Mouse (Mus musculus) gastrocnemius, adult 2 months (tissue): ENCODE measurements at regions not wholly inside any gene's neighbourhood (a gene's known extent, or its start where the extent isn't known, plus 50 kb on each side); places are given as distances from the start of the nearest gene placed in this dataset.

ENCODE experiments used
- DNase-seq: peaks from one replicate; pipeline ENCODE4 v3.0.0; 2022
- H3K27ac ChIP-seq: fragments of 200-600 bp; 2 replicates; pipeline ENCODE4 v1.8.1; 2022; ENCODE audit warnings: mild to moderate bottlenecking
- H3K4me3 ChIP-seq: fragments of 200-600 bp; 2 replicates; pipeline ENCODE4 v1.8.1; 2022; ENCODE audit warnings: mild to moderate bottlenecking, moderate library complexity
- CTCF ChIP-seq: fragments of 200-600 bp; IDR thresholded peaks from 2 replicates; pipeline ENCODE4 v1.8.1; 2022; ENCODE audit warnings: antibody characterized with exemption, mild to moderate bottlenecking, moderate library complexity
- intact Hi-C: fragments of 180-260 bp; cut with DNase I; formaldehyde crosslinking; loops from one replicate; pipeline ENCODE4 v1.15.1; 2025

DNA sequence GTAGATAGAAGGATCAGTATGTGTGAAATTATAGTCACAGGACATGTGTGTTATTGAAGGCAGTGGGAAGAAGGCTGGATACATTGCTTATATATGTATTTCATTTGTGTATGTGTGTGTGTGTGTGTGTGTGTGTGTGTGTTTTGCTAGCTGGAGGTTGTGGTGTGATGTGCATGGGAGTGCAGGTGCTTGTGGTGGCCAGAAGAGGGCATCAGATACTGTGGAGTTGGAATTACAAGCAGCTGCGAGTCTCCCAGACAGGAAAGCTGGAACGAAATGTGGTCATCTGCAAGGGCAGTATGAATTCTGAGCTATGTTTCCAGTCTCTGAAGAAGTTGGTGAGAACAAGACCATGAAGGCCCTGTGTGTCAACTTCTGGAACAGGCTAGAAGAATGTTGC is 145.1 kb downstream of the Tmem38b start:
- intact Hi-C loops: no loop called here
- H3K4me3 ChIP-seq: no peak overlapping the region
- no peak for TF ChIP-seq CTCF
- no peak overlapping the region for H3K27ac ChIP-seq
- DNase-seq: no peak

DNA sequence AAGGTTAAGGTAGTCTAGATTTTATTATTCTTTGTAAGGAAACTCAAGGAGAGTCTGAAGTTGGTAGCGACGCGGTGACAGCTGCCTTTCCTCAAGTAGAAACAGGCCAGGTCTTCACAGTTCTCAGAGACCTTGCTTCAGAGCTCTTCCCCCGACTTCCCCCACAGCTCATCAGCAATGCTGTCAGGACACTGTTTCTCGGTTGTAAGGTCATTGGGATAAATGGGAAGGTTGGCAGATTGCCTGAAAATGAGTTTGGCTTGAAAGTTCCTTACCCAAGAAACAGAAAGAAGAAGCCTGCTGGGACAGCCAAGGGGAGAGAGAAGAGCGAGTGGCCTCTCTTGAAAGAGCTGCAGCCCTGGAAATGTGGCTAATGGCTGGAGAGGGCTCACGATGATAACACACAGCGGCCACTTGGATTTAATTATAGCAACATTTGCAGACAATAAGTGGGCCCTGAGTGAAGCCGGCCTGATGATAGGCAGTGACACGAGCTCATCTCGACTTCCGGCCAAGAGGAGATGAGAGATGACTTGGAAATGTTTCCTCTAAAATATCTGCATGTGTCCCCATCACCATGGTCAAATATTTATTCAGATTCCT is 150.3 kb downstream of the Tmem38b start:
- Histone ChIP-seq H3K4me3 (no peak overlapping the region), H3K27ac (no peak overlapping the region)
- intact Hi-C loops: no loop called here
- DNase-seq: no peak
- no peak for TF ChIP-seq CTCF

DNA sequence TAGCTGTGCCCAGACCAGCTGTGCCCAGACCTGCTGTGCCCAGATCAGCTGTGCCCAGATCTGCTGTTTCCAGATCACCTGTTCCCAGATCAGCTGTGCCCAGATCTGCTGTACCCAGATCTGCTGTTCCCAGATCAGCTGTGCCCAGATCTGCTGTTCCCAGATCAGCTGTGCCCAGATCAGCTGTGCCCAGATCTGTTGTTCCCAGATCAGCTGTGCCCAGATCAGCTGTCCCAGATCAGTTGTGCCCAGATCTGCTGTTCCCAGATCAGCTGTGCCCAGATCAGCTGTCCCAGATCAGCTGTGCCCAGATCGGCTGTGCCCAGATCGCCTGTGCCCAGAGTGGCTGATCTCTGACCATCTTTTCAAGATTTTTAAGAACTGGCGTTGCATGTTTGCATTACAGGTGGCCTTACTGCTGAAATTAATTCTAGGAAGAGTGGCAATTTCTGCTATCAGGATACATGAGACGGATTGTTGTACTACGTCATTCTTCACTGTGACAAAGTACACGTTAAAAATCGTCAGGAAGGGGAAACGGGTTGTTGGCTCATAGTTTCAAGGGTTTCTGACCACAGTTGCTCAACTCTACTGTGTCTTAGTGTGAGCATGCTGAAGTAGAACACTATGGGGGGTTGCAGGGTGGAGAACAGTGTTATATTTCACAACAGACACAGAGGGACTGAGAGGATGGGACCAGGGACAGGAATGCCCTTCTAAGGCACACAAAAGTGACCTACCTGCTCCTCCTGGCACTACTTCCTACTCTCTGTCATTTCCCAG is 160.9 kb downstream of the Tmem38b start:
- DNase-seq: no peak
- Histone ChIP-seq H3K27ac (no peak overlapping the region), H3K4me3 (no peak overlapping the region)
- intact Hi-C loops: no loop called here
- TF ChIP-seq CTCF: no peak

DNA sequence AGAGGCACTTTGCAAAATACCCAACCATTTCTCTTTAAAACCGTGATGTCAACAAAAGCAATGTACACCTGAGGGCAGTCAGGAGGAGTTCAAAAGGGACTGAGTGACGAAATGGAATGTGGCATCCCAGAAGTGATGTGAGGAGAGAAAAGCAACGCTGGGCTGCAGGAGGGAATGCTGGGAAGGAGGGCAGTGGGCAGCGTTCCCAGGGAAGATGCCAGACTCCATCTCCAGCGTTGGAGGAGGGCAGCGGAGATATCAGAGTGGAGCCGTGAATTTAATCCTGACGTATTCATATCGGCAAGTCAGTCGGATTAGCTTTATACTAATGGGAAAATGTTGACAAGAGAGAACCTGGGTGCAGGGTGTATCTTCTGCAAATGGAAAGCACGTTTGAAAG is 161.7 kb downstream of the Tmem38b start:
- DNase-seq: no peak
- no peak for TF ChIP-seq CTCF
- intact Hi-C loops: no loop called here
- no peak overlapping the region for H3K4me3 ChIP-seq
- no peak overlapping the region for H3K27ac ChIP-seq

DNA sequence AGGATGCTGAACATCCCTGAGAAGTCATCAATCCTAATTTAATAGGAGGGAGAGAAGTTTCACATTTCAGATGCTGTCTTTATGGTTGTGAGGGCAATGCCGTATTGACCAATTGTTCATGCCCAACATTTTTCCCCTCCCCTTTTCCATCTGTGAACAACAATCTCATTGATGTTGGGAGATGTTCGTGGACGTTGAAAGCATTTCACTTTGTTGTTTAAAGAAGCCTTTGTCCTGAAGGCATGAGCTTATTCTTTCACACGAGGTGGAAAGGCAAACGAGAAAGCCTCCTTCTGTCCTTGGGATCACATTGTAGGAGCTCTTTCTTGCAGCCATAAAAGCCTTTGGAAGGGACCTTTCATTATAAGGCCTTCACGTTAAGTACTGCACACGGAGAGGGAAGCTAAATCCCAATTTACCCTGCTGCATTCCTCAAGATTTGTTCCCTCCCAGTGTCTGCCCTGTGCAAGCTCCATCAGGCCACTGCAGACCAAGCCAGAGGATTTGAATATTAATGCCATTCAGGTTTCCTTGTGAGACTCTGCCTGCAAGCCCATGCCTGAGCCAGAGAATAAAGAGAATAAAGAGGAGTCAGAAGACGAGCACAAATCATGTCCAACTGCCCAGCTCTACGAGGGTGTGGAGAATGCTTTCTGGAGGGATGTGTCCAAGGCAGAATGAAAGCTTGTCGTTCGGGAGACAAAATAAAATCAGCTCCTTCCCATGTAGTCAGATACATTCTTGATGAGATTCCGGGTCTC is 195.4 kb downstream of the Tmem38b start:
- no peak for TF ChIP-seq CTCF
- H3K27ac ChIP-seq: peak overlapping the region; percentile 56
- 0 out of 2 replicates have a peak overlapping the region, but pooled peaks have one; percentile 11 for H3K4me3 ChIP-seq
- peak; percentile 18 for DNase-seq
- intact Hi-C loops: no loop called here

DNA sequence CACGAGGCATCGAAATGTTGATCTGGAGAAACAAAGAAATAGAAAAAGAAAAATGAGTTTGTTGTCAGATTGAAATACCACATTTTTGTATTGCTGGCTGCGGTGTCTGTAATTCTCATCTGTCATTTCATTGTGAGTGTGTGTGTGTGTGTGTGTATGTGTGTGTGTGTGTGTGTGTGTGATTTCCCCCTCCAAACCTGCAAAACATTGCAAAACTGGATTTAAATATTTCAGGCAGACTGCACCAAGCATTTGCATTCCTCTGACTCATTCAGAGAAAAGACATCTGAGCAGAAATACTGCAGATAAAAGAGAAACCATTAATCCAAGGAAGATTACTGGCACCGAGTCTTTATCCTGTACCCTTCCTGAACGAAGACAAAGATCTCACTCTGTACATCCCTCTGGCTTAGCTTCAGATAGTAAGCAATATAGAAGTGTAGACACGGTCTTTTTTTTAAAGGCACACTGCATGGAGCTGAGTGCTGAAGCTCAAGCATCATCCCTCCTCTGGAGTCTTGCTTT is 196.1 kb downstream of the Tmem38b start:
- Histone ChIP-seq H3K4me3 (0 out of 2 replicates have a peak overlapping the region, but pooled peaks have one; percentile 11), H3K27ac (peak overlapping the region; percentile 66)
- intact Hi-C loops: no loop called here
- TF ChIP-seq CTCF: no peak
- no peak for DNase-seq

DNA sequence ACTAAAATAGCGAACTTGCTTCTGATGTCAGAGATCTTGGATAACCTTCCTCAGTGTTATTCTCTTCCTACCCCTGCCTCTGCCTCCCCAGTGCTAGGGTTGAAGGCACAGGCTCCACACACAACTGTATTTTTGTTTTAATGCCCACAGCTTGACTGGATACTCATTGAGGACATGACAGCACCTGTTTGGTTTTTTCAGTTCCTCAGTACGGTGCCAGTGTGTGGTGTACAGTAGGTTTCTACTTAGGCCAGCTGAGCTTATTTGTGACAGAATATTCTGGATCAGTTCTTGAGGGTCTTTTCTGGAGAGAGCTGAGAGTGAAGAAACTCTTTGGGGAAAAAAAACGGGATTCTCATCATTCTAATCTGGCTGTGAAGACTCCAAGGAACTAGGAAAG is 201.1 kb downstream of the Tmem38b start:
- intact Hi-C loops: no loop called here
- Histone ChIP-seq H3K4me3 (no peak overlapping the region), H3K27ac (0 out of 2 replicates have a peak overlapping the region, but pooled peaks have one; percentile 35)
- TF ChIP-seq CTCF: no peak
- no peak for DNase-seq

DNA sequence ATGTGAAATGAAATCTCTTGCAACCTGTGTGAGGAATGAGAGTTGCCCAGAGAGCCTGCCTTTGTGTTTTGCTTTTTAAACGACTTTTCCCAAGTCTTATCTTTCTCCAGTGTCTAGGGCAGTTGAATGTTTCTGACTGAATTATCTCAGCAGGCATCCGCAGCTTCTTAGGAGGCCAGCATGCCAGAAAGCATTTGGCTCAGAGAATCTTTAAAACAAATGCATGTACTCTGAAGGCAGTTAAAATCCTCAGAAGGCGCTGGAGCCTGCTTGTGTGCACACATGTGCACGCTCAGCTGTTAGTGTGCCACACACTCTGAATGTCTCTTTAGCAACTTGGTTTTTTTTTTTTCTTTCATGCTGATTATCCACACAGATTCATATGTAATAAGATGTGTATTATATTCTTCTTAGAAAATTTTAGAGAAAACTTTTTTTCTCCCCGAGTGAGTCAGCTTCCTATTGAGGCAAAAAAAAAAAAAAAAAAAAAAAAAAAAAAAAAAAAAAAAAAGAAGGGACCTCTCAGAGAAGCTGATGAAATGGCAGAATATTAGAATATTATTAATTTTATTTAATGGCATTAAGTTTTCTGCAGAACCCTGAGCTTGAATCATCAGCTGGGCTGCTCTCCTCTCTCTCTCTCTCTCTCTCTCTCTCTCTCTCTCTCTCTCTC is 201.9 kb downstream of the Tmem38b start:
- no peak for DNase-seq
- Histone ChIP-seq H3K4me3 (peak overlapping the region; percentile 19), H3K27ac (peak overlapping the region; percentile 35)
- intact Hi-C loops: no loop called here
- TF ChIP-seq CTCF: no peak

DNA sequence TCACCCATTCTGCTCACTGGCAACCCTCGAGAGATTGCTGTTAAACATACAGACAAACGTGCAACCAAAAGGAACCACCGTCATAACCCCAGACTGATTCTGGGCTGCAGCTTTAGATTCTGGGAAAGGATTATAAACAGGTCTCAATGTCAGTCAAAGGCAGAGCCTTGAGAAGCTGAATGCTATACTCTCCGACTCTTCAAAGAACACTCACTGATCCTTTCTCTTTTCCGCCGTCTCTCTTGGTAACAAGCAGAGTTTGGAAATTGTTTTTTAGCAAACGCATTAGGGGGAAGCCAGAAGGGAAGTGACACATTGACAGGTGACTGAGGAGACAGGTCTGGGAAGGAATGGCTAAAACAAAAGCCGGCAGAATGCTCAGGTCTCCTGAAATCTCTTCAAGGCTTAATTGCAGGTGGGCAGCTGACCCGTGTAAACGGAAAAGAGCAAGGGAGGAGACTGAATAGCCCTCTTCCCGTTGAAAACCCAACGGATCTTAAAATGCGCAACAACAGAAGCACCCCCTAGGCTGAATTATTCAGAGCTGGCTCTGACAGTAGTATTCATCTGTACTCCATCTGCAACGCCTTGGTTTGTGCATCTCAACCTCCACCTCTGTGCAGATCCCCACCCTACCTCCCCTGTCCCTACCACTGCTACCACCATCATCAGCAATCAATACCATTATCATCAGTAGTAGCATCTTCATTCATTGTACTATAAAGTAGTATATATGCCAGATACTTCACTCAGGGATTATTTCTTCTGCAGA is 219.6 kb downstream of the Tmem38b start:
- intact Hi-C loops: no loop called here
- Histone ChIP-seq H3K27ac (no peak overlapping the region), H3K4me3 (no peak overlapping the region)
- TF ChIP-seq CTCF: no peak
- no peak for DNase-seq

DNA sequence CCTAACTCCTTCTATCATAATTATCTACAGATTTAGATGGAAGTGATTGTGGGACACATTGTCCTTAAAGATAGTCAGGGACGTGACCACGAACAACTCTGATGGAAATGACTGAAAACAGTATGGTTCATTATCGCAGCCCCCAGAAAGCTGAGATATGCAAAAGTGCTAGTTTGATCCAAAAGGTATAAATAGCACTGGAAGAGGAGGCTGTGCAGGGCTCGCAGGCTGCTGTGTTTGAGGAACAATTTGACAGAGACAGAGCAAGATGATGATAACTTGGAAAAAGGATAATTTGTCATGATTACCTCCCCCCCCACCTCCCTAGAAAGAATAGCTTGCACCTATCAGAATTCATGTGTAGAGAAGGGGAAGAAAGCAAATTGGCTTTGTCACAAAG is 238.5 kb downstream of the Tmem38b start:
- Histone ChIP-seq H3K4me3 (no peak overlapping the region), H3K27ac (no peak overlapping the region)
- DNase-seq: no peak
- intact Hi-C loops: loop anchor here (5.0 kb wide), 1 partner anchor 478 kb away; no protein-coding TSS in a partner anchor
- no peak for TF ChIP-seq CTCF

DNA sequence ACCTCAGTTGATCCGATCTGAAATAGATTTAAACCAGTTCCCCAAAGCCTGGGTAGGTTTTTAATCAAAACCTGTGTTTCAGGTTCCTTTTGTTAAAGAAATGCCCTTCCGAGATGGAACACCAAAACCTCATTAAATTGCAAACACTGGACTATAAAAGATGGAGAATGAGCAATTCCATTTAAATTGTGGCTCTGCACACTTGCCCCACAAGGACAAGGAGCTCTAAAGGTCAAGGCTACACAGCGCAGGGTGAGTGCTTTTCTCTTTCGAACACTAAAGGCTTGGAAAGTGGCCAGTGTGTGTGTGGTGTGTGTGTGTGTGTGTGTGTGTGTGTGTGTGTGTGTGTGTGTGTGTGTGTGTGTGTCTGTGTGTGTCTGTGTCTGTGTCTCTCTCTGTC is 246.1 kb downstream of the Tmem38b start:
- H3K4me3 ChIP-seq: no peak overlapping the region
- DNase-seq: no peak
- intact Hi-C loops: no loop called here
- H3K27ac ChIP-seq: no peak overlapping the region
- TF ChIP-seq CTCF: no peak

DNA sequence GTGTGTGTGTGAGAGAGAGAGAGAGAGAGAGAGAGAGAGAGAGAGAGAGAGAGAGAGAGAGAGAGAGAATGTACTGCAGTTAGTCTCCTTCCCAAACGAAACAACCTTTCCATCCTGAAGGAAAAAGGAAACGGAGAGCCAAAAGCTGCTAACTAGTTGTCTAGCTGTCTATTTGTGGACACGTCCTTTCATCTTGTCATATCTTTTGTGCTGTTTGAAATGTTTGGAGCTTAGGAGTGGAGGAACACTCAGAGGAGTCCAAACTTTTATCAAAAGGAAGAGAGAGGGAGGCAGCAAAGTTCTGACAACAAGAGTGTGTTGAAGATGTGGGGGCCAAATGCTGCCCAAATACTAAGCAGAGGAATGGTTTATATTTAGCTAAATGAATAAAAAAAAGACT is 246.6 kb downstream of the Tmem38b start:
- intact Hi-C loops: no loop called here
- no peak overlapping the region for H3K27ac ChIP-seq
- H3K4me3 ChIP-seq: no peak overlapping the region
- no peak for DNase-seq
- no peak for TF ChIP-seq CTCF
